Mouse (Mus musculus) hindbrain, embryonic 16.5 days (tissue): ENCODE data around the gene Cdk5r1. TPM values are rescaled to one million over a fixed set of nuclear protein-coding genes. Genes with fewer than 3 reads are reported as not detected.

Experiments
- ATAC-seq: fragments of 200-750 bp; cut with Nextera tagmentation; 2 replicates; pipeline ENCODE4 v1.8.0; 2017; ENCODE audit warnings: moderate TSS enrichment, moderate library complexity
- H3K27ac ChIP-seq: fragments of 300-500 bp; sonication (generic); 2 replicates; pipeline ENCODE4 v1.5.1; 2014; ENCODE audit warnings: low read depth, mild to moderate bottlenecking, control low read depth, low read length, moderate library complexity
- H3K27me3 ChIP-seq: fragments of 300-500 bp; sonication (generic); replicated peaks from 2 replicates; pipeline ENCODE4 v1.6.1; 2014; ENCODE audit warnings: low read length; ENCODE audit not compliant: control insufficient read depth, insufficient read depth
- H3K36me3 ChIP-seq: fragments of 300-500 bp; sonication (generic); 2 replicates; pipeline ENCODE4 v1.6.1; 2014; ENCODE audit warnings: mild to moderate bottlenecking, low read length, moderate library complexity, mixed read lengths; ENCODE audit not compliant: control insufficient read depth, insufficient read depth
- H3K4me1 ChIP-seq: fragments of 300-500 bp; sonication (generic); 2 replicates; pipeline ENCODE4 v1.6.1; 2014; ENCODE audit warnings: low read depth, low read length; ENCODE audit not compliant: control insufficient read depth, insufficient read depth
- H3K4me2 ChIP-seq: fragments of 300-500 bp; sonication (generic); 2 replicates; pipeline ENCODE4 v1.6.1; 2014; ENCODE audit warnings: mild to moderate bottlenecking, low read length, control low read depth, moderate library complexity
- H3K4me3 ChIP-seq: fragments of 300-500 bp; sonication (generic); 2 replicates; pipeline ENCODE4 v1.5.1; 2014; ENCODE audit warnings: mild to moderate bottlenecking, low read length, control low read depth, moderate library complexity
- H3K9ac ChIP-seq: fragments of 300-500 bp; sonication (generic); 2 replicates; pipeline ENCODE4 v1.6.1; 2014; ENCODE audit warnings: low read depth, mild to moderate bottlenecking, control low read depth, low read length, moderate library complexity
- H3K9me3 ChIP-seq: fragments of 300-500 bp; sonication (generic); 2 replicates; pipeline ENCODE4 v1.6.1; 2014; ENCODE audit warnings: mild to moderate bottlenecking, low read length, moderate library complexity; ENCODE audit not compliant: control insufficient read depth
- WGBS: fragments of 180-500 bp; shearing (Covaris S2); extraction: QIAGEN DNeasy Blood & Tissue Kit; methylation state at CpG from one replicate; pipeline ENCODE4 v1.1.7; 2014; 5-methylcytosine and 5-hydroxymethylcytosine counted together
- polyA plus RNA-seq: library from polyadenylated mRNA; unstranded; fragments of >200 nt; fragmentation: Nextera tagmentation; extraction: Ambion mirVana; gene quantifications from 2 replicates; pipeline ENCODE4 v1.2.1, GENCODE M21; 2015

Cdk5r1 gene
- polyA plus RNA-seq, result 77.3 and 81.1 TPM in 2 replicates

- H3K9ac ChIP-seq, result peak within 1 kb of the TSS; percentile 92
- peaks cover under 1% of the 10 kb centered on the region; the same call in 1 of the 2 replicates for H3K36me3 ChIP-seq
- under 1% methylated on average over 47 of the region's 116 CpGs for WGBS
- H3K27ac ChIP-seq, result peak within 1 kb of the TSS; percentile 98
- H3K4me1 ChIP-seq, result peaks cover 8% of the 10 kb centered on the region
- H3K9me3 ChIP-seq, result no peaks in the 10 kb centered on the region
- peak; percentile 90 for ATAC-seq
- no peaks in the 10 kb centered on the region for H3K27me3 ChIP-seq
- H3K4me3 ChIP-seq, result peak within 1 kb of the TSS; percentile 90
- peak within 1 kb of the TSS; percentile 86 for H3K4me2 ChIP-seq
Observed at GRCm38 (mm10) chr11:80476222-80477189, at the start of gene Cdk5r1. TSS of gene Cdk5r1 (plus strand) at chr11:80477023.

DNA sequence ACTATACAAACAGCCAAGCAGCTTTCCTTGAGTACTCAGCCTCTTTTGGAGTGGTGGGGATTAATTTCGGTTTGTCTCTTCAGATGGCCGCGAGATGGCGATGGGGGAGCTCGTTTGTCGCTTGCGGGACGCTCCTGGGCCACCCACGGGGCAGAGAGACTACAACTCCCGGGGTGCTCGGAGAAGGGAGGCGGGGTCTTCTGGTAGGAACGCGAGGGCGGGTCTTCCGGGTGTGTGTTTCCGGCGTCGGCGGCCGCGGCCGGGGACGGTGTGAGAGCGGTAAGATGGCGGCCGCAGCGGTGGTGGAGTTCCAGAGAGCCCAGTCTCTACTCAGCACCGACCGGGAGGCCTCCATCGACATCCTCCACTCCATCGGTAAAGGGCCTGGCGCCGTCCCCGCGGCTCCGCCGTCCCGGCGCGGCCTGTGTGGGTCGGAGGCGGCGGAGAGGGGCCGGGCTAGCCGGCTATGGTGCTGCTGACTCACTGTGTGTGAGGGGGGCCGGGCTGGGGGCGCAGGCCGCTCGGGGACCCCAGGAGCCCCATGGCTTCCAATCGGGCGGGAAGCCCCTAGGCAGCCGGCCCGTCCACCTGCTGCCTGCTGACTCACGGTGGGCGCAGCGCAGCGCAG lies 48.3 kb upstream of the Cdk5r1 start, which contains the start of gene Psmd11:
Gene Psmd11, plus strand, starts transcription at position 235 of the 628 bp plus-strand sequence.
- WGBS, result under 1% methylated on average over 49 of the region's 58 CpGs
- peak; percentile 100 for ATAC-seq

GRCm38 (mm10) chr11:80429009-80429475 lies 47.8 kb upstream of the Cdk5r1 start:
- H3K36me3 ChIP-seq, result peaks cover 13% of the 10 kb centered on the region
- H3K4me1 ChIP-seq, result peaks cover 7% of the 10 kb centered on the region
- WGBS, result under 1% methylated on average over 36 of the region's 37 CpGs
- H3K27me3 ChIP-seq, result no peaks in the 10 kb centered on the region
- H3K9me3 ChIP-seq, result no peaks in the 10 kb centered on the region
- H3K9ac ChIP-seq, result peak overlapping the region; percentile 85
- peak overlapping the region; percentile 77 for H3K4me3 ChIP-seq
- peak overlapping the region; percentile 88 for H3K27ac ChIP-seq
- ATAC-seq, result no peak
- peak overlapping the region; percentile 91 for H3K4me2 ChIP-seq

More for the DNA sequence above, 48.3 kb upstream of the Cdk5r1 start, which contains the start of gene Psmd11:
- Histone ChIP-seq H3K4me1 (peaks cover 7% of the 10 kb centered on the region), H3K9me3 (no peaks in the 10 kb centered on the region), H3K27ac (peak within 1 kb of the TSS; percentile 88), H3K27me3 (no peaks in the 10 kb centered on the region), H3K9ac (peak within 1 kb of the TSS; percentile 85), H3K4me2 (peak within 1 kb of the TSS; percentile 91), H3K4me3 (peak within 1 kb of the TSS; percentile 77), H3K36me3 (peaks cover 13% of the 10 kb centered on the region)

GRCm38 (mm10) chr11:80429500-80430166 lies 47.2 kb upstream of the Cdk5r1 start:
- H3K36me3 ChIP-seq, result peaks cover 13% of the 10 kb centered on the region
- peak overlapping the region; percentile 85 for H3K9ac ChIP-seq
- no peaks in the 10 kb centered on the region for H3K27me3 ChIP-seq
- 67% methylated on average over 14 of the region's 14 CpGs for WGBS
- ATAC-seq, result no peak
- peak overlapping the region; percentile 77 for H3K4me3 ChIP-seq
- H3K27ac ChIP-seq, result no peak overlapping the region
- H3K9me3 ChIP-seq, result no peaks in the 10 kb centered on the region
- peaks cover 7% of the 10 kb centered on the region for H3K4me1 ChIP-seq
- H3K4me2 ChIP-seq, result peak overlapping the region; percentile 91

- Histone ChIP-seq H3K4me1 (peaks cover 7% of the 10 kb centered on the region), H3K9me3 (no peaks in the 10 kb centered on the region), H3K36me3 (peaks cover 13% of the 10 kb centered on the region), H3K27ac (no peak overlapping the region), H3K4me2 (no peak overlapping the region), H3K4me3 (no peak overlapping the region), H3K9ac (no peak overlapping the region), H3K27me3 (no peaks in the 10 kb centered on the region)
- no peak for ATAC-seq
- 96% methylated on average over 3 of the region's 3 CpGs for WGBS
Observed at GRCm38 (mm10) chr11:80430366-80430910, 46.4 kb upstream of the Cdk5r1 start.

GRCm38 (mm10) chr11:80446916-80447315 lies 29.9 kb upstream of the Cdk5r1 start:
- H3K27me3 ChIP-seq, result no peaks in the 10 kb centered on the region
- 96% methylated on average over 3 of the region's 3 CpGs for WGBS
- H3K9me3 ChIP-seq, result no peaks in the 10 kb centered on the region
- H3K4me2 ChIP-seq, result no peak overlapping the region
- H3K27ac ChIP-seq, result no peak overlapping the region
- ATAC-seq, result no peak
- no peak overlapping the region for H3K9ac ChIP-seq
- no peaks in the 10 kb centered on the region for H3K4me1 ChIP-seq
- H3K4me3 ChIP-seq, result no peak overlapping the region
- peaks cover 7% of the 10 kb centered on the region for H3K36me3 ChIP-seq

GRCm38 (mm10) chr11:80449859-80450258 lies 27.0 kb upstream of the Cdk5r1 start:
- Histone ChIP-seq H3K27ac (no peak overlapping the region), H3K36me3 (peaks cover 5% of the 10 kb centered on the region), H3K4me1 (no peaks in the 10 kb centered on the region), H3K27me3 (no peaks in the 10 kb centered on the region), H3K4me3 (no peak overlapping the region), H3K4me2 (no peak overlapping the region), H3K9ac (no peak overlapping the region), H3K9me3 (no peaks in the 10 kb centered on the region)
- WGBS, result 89% methylated on average over 2 of the region's 2 CpGs
- ATAC-seq, result no peak

DNA sequence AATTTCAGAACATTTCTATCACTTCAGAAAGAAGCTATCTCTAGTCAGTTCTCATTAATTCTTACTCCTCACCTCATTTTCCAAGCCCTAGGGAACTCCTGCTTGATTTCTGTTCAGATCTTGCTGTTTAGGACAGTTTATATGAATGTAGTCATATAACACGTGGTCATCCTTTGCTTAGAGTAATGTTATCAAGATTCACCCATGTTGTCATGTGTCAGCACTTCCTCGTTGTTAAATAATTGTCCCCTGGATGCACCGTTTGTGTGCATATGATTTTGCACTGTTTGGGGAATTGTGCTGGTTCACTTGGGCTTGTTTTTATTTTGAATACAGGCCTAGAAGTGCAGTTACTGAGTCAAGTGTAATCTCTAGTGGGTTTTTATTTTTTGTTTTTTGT lies 24.6 kb upstream of the Cdk5r1 start:
- ATAC-seq, result no peak
- peaks cover 7% of the 10 kb centered on the region for H3K36me3 ChIP-seq
- 89% methylated on average over 3 of the region's 3 CpGs for WGBS

More for the DNA sequence above, 24.6 kb upstream of the Cdk5r1 start:
- Histone ChIP-seq H3K4me3 (no peak overlapping the region), H3K4me2 (no peak overlapping the region), H3K9ac (no peak overlapping the region), H3K27ac (no peak overlapping the region), H3K27me3 (no peaks in the 10 kb centered on the region), H3K9me3 (no peaks in the 10 kb centered on the region), H3K4me1 (no peaks in the 10 kb centered on the region)
